Mouse (Mus musculus) liver, embryonic 13.5 days (tissue): ENCODE measurements around the gene Cenpx. TPM values are rescaled to one million over a fixed set of nuclear protein-coding genes. Genes with fewer than 3 reads are reported as not detected.
A peak's percentile ranks its signal among the peaks of the same experiment; 100 is the strongest.
"Not testable (repeated sequence)": the region's sequence is repeated elsewhere in the genome, so short reads cannot be mapped to it uniquely, and the experiment has no call there.

ENCODE experiments used
- ATAC-seq: fragments of 200-750 bp; cut with Nextera tagmentation; 2 replicates; pipeline ENCODE4 v1.8.0; 2017; ENCODE audit warnings: low read depth, mild to moderate bottlenecking, moderate number of reproducible peaks, moderate library complexity
- DNase-seq: peaks from one replicate; pipeline ENCODE4 v3.0.0; 2022
- H3K27ac ChIP-seq: fragments of 300-500 bp; sonication (generic); 2 replicates; pipeline ENCODE4 v1.5.1; 2015; ENCODE audit warnings: moderate library complexity, mild to moderate bottlenecking, inconsistent platforms
- H3K27me3 ChIP-seq: fragments of 300-500 bp; sonication (generic); 2 replicates; pipeline ENCODE4 v1.6.1; 2015; ENCODE audit warnings: mild to moderate bottlenecking, inconsistent platforms
- H3K36me3 ChIP-seq: fragments of 300-500 bp; sonication (generic); 2 replicates; pipeline ENCODE4 v1.6.1; 2015; ENCODE audit warnings: mild to moderate bottlenecking, inconsistent platforms
- H3K4me1 ChIP-seq: fragments of 300-500 bp; sonication (generic); replicated peaks from 2 replicates; pipeline ENCODE4 v1.6.1; 2015; ENCODE audit warnings: inconsistent platforms
- H3K4me2 ChIP-seq: fragments of 300-500 bp; sonication (generic); 2 replicates; pipeline ENCODE4 v1.6.1; 2015; ENCODE audit warnings: inconsistent platforms, mild to moderate bottlenecking, moderate library complexity
- H3K4me3 ChIP-seq: fragments of 300-500 bp; sonication (generic); replicated peaks from 2 replicates; pipeline ENCODE4 v1.5.1; 2015; ENCODE audit warnings: mild to moderate bottlenecking, inconsistent platforms
- H3K9ac ChIP-seq: fragments of 300-500 bp; sonication (generic); 2 replicates; pipeline ENCODE4 v1.6.1; 2015; ENCODE audit warnings: mild to moderate bottlenecking, inconsistent platforms
- H3K9me3 ChIP-seq: fragments of 300-500 bp; sonication (generic); replicated peaks from 2 replicates; pipeline ENCODE4 v1.6.1; 2016; ENCODE audit warnings: inconsistent platforms
- WGBS: fragments of 180-500 bp; shearing (Covaris S2); methylation state at CpG from one replicate; pipeline ENCODE4 v1.1.7; 2015; ENCODE audit not compliant: insufficient replicate concordance; 5-methylcytosine and 5-hydroxymethylcytosine counted together
- polyA plus RNA-seq: library from polyadenylated mRNA; unstranded; fragments of >200 nt; fragmentation: Nextera tagmentation; extraction: Ambion mirVana; gene quantifications from 2 replicates; pipeline ENCODE4 v1.2.1, GENCODE M21; 2015

The Cenpx gene
- polyA plus RNA-seq: 123 and 126 TPM in 2 replicates

- H3K27ac ChIP-seq: peak within 1 kb of the TSS; percentile 78
- peak within 1 kb of the TSS; percentile 99 for H3K4me2 ChIP-seq
- peak within 1 kb of the TSS; percentile 76 for H3K4me3 ChIP-seq
- H3K9ac ChIP-seq: peak within 1 kb of the TSS; percentile 83
- H3K4me1 ChIP-seq: peaks cover 34% of the 10 kb centered on the region
- DNase-seq: peak; percentile 97
- peak; percentile 95 for ATAC-seq
- H3K36me3 ChIP-seq: peaks cover 53% of the 10 kb centered on the region
- 2% methylated on average over 53 of the region's 53 CpGs for WGBS
- no peaks in the 10 kb centered on the region for H3K27me3 ChIP-seq
- no peaks in the 10 kb centered on the region for H3K9me3 ChIP-seq
Measured at GRCm38 (mm10) chr11:120713580-120714518, at the start of gene Cenpx, which contains the start of gene Lrrc45. Gene Cenpx, minus strand, starts transcription at chr11:120713738. Gene Lrrc45, plus strand, starts transcription at chr11:120713925.

- DNase-seq, H3K36me3 ChIP-seq, ATAC-seq, H3K4me3 ChIP-seq, H3K27ac ChIP-seq, H3K4me2 ChIP-seq, H3K4me1 ChIP-seq, H3K9ac ChIP-seq: not testable (repeated sequence)
- Histone ChIP-seq H3K27me3 (peaks cover 30% of the 10 kb centered on the region), H3K9me3 (peaks cover 21% of the 10 kb centered on the region)
- 20% methylated on average over 14 of the region's 14 CpGs for WGBS
Measured at GRCm38 (mm10) chr11:120762672-120763041, 49.1 kb upstream of the Cenpx start, which contains the start of gene Hmga1b. Gene Hmga1b, plus strand, starts transcription at chr11:120762794.

- Histone ChIP-seq H3K9ac (no peak overlapping the region), H3K27me3 (peaks cover 30% of the 10 kb centered on the region), H3K4me3 (no peak overlapping the region), H3K9me3 (peaks cover 27% of the 10 kb centered on the region), H3K4me1 (no peaks in the 10 kb centered on the region), H3K27ac (no peak overlapping the region), H3K4me2 (no peak overlapping the region), H3K36me3 (no peaks in the 10 kb centered on the region)
- DNase-seq: no peak
- 53% methylated on average over 14 of the region's 14 CpGs for WGBS
- no peak for ATAC-seq
Measured at GRCm38 (mm10) chr11:120761811-120762671, 48.5 kb upstream of the Cenpx start.

DNA sequence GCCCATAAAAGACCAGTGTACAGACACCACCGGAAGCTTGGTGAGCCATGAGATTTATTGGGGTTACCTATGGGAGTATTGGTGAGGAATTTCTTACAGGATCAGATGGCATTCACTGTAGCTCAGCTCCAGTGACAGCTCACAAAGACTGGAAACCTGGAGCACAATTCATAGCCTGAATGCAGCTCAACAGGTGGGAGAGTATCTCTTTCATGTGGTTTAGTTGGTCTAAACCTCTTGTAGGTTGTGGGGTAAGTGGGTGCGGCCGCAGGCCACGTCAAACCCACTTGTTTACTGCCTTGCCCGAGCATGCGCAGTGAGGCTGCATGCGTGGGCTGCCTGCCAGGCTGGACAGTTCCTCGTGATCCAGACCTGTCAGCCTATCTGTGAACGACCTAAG lies 46.7 kb upstream of the Cenpx start:
- Histone ChIP-seq H3K4me3 (no peak overlapping the region), H3K9ac (no peak overlapping the region), H3K36me3 (no peaks in the 10 kb centered on the region), H3K4me1 (no peaks in the 10 kb centered on the region), H3K4me2 (no peak overlapping the region), H3K27me3 (peaks cover 27% of the 10 kb centered on the region), H3K9me3 (peaks cover 31% of the 10 kb centered on the region), H3K27ac (no peak overlapping the region)
- WGBS: 79% methylated on average over 9 of the region's 9 CpGs
- ATAC-seq: no peak
- no peak for DNase-seq

DNA sequence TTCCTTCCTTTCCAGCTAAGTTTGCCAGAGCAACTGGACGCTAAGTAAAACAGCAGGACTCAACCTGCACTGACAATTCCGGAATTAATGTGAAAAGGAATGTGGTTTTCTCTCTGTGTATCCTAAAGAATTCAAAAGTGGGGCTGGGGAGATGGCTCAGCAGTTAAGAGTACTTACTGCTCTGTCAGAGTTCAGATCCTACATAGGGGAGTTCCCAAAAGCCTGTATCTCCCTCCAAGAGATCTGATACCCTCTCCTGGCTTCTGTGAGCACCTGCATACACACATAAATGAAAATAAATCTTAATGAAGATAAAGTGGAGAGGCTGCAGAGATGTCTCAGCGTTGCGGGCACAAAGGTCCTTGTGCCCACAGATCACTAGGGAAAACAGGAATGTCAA lies 38.1 kb upstream of the Cenpx start:
- 62% methylated on average over 4 of the region's 4 CpGs for WGBS
- Histone ChIP-seq H3K27me3 (no peaks in the 10 kb centered on the region), H3K4me3 (no peak overlapping the region), H3K9me3 (no peaks in the 10 kb centered on the region), H3K27ac (no peak overlapping the region), H3K4me2 (no peak overlapping the region), H3K4me1 (no peaks in the 10 kb centered on the region), H3K9ac (no peak overlapping the region), H3K36me3 (no peaks in the 10 kb centered on the region)
- ATAC-seq (no peak), DNase-seq (no peak)

DNA sequence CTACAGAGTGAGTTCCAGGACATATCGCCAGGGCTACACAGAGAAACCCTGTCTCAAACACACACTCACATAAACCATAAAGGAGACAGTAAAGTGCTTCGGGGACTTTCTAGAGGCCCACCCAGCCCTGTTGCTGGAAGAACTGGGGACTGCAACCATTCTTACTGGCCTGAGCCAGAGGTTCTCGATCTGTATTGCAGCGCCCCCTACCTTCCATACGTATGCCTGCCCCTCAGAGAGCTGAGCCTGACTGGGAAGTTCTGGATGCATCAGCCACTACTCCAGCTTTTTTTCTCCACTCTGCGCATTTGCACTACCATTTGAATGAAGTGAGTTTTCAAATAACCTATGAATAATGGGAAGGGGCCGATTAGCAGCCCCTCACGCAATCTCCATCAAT lies 35.9 kb upstream of the Cenpx start:
- 50% methylated on average over 8 of the region's 8 CpGs for WGBS
- DNase-seq: peak; percentile 20

GRCm38 (mm10) chr11:120747974-120748373 lies 34.4 kb upstream of the Cenpx start:
- no peak for ATAC-seq
- DNase-seq: no peak
- H3K9ac ChIP-seq: no peak overlapping the region
- no peaks in the 10 kb centered on the region for H3K36me3 ChIP-seq
- H3K9me3 ChIP-seq: no peaks in the 10 kb centered on the region
- WGBS: 52% methylated on average over 4 of the region's 4 CpGs
- no peak overlapping the region for H3K4me3 ChIP-seq
- H3K27me3 ChIP-seq: no peaks in the 10 kb centered on the region
- H3K4me2 ChIP-seq: no peak overlapping the region
- H3K4me1 ChIP-seq: no peaks in the 10 kb centered on the region
- no peak overlapping the region for H3K27ac ChIP-seq

More for the DNA sequence above, 35.9 kb upstream of the Cenpx start:
- H3K27me3 ChIP-seq: no peaks in the 10 kb centered on the region
- no peaks in the 10 kb centered on the region for H3K36me3 ChIP-seq
- H3K9me3 ChIP-seq: no peaks in the 10 kb centered on the region
- no peak overlapping the region for H3K4me3 ChIP-seq
- H3K4me2 ChIP-seq: no peak overlapping the region
- no peak overlapping the region for H3K27ac ChIP-seq
- H3K4me1 ChIP-seq: no peaks in the 10 kb centered on the region
- no peak overlapping the region for H3K9ac ChIP-seq
- no peak for ATAC-seq

DNA sequence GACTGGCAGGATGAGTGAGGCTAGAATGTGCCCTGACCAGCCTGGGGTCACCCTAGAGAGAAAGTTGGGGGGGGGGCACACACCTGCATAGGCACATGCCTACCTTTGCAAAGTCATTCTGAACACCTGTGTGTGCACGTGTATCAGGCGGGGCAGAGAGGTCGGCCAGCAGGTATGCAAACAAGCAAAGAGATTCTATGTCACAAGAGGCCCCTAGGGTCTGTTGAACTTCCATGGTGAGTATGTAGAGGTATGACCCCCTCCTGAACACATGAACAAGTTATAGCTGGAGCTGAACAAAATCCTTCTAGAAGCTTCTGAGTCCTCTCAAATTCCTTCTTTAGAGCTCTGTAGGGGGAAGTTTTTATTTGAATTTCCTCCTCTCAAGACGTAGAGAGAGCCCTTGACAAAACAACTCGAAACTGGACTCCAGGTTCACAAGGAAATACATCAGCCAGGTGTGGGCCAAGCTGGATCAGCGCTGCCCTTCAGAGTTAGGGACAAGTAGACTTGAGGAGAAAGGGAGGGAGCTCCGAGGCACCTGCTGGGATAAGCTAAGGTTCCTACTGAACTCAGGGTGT lies 30.7 kb upstream of the Cenpx start:
- Histone ChIP-seq H3K9me3 (no peaks in the 10 kb centered on the region), H3K4me3 (no peak overlapping the region), H3K4me1 (no peaks in the 10 kb centered on the region), H3K27me3 (peaks cover 3% of the 10 kb centered on the region; the same call in 1 of the 2 replicates), H3K27ac (no peak overlapping the region), H3K36me3 (no peaks in the 10 kb centered on the region), H3K4me2 (no peak overlapping the region), H3K9ac (no peak overlapping the region)
- no peak for ATAC-seq
- 58% methylated on average over 7 of the region's 7 CpGs for WGBS
- DNase-seq: no peak

- no peak overlapping the region for H3K27ac ChIP-seq
- DNase-seq (no peak), ATAC-seq (no peak)
- H3K9ac ChIP-seq: no peak overlapping the region
- H3K9me3 ChIP-seq: no peaks in the 10 kb centered on the region
- H3K27me3 ChIP-seq: peaks cover 3% of the 10 kb centered on the region; the same call in 1 of the 2 replicates
- H3K4me2 ChIP-seq: no peak overlapping the region
- no peaks in the 10 kb centered on the region for H3K4me1 ChIP-seq
- 75% methylated on average over 5 of the region's 5 CpGs for WGBS
- no peak overlapping the region for H3K4me3 ChIP-seq
- no peaks in the 10 kb centered on the region for H3K36me3 ChIP-seq
Measured at GRCm38 (mm10) chr11:120740981-120741380, 27.4 kb upstream of the Cenpx start.

GRCm38 (mm10) chr11:120736424-120736823 lies 22.9 kb upstream of the Cenpx start:
- no peak overlapping the region for H3K4me3 ChIP-seq
- H3K36me3 ChIP-seq: no peaks in the 10 kb centered on the region
- no peaks in the 10 kb centered on the region for H3K9me3 ChIP-seq
- WGBS: 51% methylated on average over 6 of the region's 6 CpGs
- ATAC-seq: no peak
- no peak for DNase-seq
- no peak overlapping the region for H3K4me2 ChIP-seq
- H3K27me3 ChIP-seq: peaks cover 12% of the 10 kb centered on the region
- no peak overlapping the region for H3K27ac ChIP-seq
- H3K9ac ChIP-seq: no peak overlapping the region
- H3K4me1 ChIP-seq: no peaks in the 10 kb centered on the region

DNA sequence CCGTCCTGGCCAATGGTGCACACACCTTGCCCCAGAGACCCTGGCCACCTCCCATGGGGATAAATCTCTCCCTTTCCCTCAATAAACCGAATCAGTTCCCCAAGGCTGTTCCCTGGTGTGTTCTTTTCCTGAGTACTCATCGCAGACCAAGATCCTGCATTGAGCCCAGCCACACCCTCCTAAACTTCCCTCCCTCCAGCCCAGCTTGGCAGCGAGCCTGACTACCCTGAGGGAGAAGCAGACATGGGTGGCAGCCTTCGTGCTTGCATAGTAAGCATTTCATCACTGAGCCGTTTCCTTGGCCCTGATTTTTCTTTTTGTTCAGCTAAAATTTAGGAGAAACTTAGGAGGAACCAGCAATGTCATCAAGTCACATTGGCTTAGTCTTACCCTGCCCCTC lies 20.0 kb upstream of the Cenpx start:
- H3K36me3 ChIP-seq: no peaks in the 10 kb centered on the region
- no peak for ATAC-seq
- peaks cover 25% of the 10 kb centered on the region for H3K27me3 ChIP-seq
- 43% methylated on average over 6 of the region's 6 CpGs for WGBS
- no peak for DNase-seq
- no peak overlapping the region for H3K9ac ChIP-seq
- H3K27ac ChIP-seq: no peak overlapping the region
- no peak overlapping the region for H3K4me3 ChIP-seq
- peaks cover 9% of the 10 kb centered on the region for H3K4me1 ChIP-seq
- no peak overlapping the region for H3K4me2 ChIP-seq
- no peaks in the 10 kb centered on the region for H3K9me3 ChIP-seq
